Mouse (Mus musculus): ENCODE data around the gene Mfsd12. TPM values are rescaled to one million over a fixed set of nuclear protein-coding genes. Genes with fewer than 3 reads are reported as not detected.

Gene Mfsd12
- polyA plus RNA-seq (2012; rRNA removed) = 11.1 and 23.8 TPM in 2 replicates

GRCm38 (mm10) chr10:81356991-81357844 is at the start of gene Mfsd12:
Gene Mfsd12, plus strand, starts transcription at chr10:81357491.

DNA sequence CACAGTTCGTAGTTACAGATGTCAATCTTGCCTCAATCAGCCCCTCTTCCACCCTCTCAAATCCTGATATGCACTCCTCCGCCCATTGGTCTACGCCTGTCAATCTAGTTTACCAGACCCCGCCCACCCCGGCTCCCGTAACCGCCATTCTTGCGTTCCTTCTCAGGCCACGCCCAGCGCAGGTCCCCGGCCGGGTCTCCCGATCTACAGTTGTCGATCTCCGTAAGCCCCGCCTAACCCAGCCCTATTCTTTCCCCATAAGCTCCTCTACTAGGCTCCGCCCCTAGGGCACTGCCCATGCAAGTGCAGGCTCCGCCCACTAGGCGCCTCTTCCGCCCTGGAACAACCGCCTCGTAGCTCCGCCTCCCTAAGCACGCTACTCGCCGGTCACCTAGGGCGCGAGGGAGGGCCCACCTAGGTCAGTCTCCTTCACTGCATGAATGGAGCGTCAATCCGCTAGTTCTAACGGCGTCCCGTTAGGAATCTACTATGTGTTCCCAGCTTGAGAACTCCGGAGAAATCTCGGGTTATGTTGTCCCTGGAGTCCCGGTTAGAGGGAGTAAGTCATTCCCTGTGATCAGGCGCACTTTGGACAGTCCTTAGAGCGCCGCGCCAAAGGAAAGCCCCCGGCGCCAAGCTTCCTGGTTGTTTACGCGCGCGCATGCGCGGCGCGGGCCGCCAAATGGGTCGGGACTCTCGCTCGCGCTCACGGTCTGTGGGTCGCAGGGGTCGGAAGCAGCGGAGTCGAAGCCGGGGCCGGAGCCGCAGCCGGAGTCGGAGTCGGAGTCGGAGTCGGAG is 36.5 kb upstream of the Mfsd12 start, which contains the start of gene Cactin:
Cactin (plus strand) TSS at position 554 of the 798 bp plus-strand sequence.

GRCm38 (mm10) chr10:81328386-81328785 is 28.9 kb upstream of the Mfsd12 start, which contains the start of gene Tbxa2r:
Gene Tbxa2r, plus strand, starts transcription at chr10:81328731.

DNA sequence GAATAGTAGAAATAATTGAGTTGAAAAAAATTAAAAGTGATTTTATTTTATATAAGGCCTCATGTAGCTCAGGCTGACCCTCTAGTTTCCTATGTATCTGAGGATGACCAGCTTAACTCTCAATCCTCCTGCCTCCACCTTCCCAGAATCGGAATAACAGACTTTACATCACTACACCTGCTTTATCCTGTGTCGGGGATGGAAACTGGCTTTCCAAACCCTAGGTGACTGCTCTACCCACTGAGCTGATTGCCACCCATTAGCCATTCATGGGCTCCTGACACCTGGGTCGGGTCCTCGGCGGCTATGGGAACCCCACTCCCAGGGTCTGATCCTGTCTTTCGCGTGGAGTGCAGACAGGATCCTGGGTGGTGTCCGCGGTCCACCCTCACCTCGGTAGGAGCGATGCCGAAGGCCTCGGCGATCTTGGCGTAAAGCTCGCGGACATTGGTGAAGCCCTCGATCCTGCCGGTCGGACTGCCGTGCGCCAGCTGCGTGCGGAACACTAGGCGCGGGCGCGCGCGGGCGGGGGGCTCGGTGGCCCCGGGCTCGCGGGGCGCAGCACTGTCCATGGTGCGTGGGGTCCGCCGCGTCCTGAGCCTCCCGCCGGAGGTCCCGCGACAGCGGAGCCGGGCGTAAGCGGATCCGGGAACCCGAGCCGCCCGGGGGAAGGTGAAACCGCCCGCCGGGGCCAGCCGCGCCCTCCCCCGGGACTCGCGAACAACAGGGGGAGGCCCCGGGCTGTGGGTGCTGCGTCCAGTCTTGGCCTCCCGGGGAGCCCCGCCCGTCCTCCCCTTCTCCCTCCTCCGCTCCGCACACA is 14.4 kb upstream of the Mfsd12 start, which contains the start of gene Gipc3:
Gipc3 (minus strand) TSS at position 581 of the 820 bp plus-strand sequence.

GRCm38 (mm10) chr10:81350351-81351063 is 6.8 kb upstream of the Mfsd12 start, which contains the start of gene Hmg20b:
Gene Hmg20b, minus strand, starts transcription at chr10:81350480.

GRCm38 (mm10) chr10:81365672-81366476 is 8.6 kb downstream of the Mfsd12 start, which contains the start of gene 4930404N11Rik:
Gene 4930404N11Rik, minus strand, starts transcription at chr10:81365816.

GRCm38 (mm10) chr10:81377793-81378552 is 20.7 kb downstream of the Mfsd12 start, which contains the start of gene Fzr1:
Gene Fzr1, minus strand, starts transcription at chr10:81378516.

DNA sequence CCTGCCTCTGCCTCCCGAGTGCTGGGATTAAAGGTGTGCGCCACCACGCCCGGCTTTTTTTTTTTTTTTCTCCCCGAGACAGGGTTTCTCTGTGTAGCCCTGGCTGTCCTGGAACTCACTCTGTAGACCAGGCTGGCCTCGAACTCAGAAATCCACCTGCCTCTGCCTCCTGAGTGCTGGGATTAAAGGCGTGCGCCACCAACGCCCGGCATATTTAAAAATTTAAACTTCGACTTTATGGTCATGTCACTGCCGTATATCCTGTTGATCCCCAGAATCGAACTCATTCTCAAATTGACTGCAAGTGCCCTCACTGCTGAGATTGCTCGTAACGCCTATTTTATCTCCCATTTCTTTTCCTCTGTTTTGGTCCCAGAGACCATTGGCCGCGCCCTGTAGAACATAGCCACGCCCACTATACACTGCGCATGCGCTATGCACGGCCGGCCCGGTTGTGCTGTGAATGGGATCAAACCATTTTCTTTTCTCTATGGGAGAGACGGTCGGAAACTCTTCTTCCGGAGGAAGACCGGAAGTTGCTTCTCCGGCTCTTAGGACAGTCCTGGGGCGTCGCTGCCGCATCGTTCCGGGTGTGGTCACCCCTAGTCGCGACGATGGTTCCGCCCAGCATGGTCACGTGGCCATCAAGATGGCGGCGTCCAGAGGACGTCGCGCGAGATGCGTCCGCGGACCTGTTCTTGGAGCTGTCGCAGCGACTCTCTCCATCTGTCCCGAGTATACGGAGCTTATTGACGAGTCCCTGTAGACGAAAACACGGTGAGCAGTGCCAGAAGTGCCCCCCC is 26.7 kb downstream of the Mfsd12 start, which contains the start of the genes Dohh and Gm48551:
Dohh (plus strand) TSS at position 627 of the 803 bp plus-strand sequence.
Gm48551 (plus strand) TSS at position 665 of the 803 bp plus-strand sequence.

GRCm38 (mm10) chr10:81388505-81389055 is 31.3 kb downstream of the Mfsd12 start, which contains the start of gene Gm48552:
Gene Gm48552, plus strand, starts transcription at chr10:81389005.

DNA sequence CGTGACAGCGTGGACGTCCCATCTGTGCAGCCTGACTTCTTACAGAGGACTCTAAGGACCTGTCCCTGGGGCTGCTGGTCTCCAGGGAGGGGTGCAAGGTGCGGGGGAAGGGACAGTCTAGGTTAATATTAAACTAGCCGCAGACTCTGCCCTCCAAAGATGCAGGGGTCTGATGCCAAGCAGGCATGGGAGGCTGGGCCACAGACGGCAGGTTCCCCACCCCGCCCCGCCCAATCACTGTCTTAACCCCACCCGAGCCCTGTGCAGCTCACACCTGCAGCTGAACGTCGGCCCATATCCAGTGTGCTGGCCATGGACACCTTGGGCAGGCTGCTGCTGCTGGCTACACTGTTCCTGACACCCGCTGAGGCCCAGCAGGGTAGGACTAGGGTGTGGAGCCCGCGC is 35.5 kb downstream of the Mfsd12 start, which contains the start of gene Smim24:
Smim24 (plus strand) TSS at position 271 of the 405 bp plus-strand sequence.

Other genes with a start within 250 kb of the Mfsd12 start
- 48.3 and 79.2 TPM in 2 replicates for gene Zbtb7a, start 222.3 kb upstream of the Mfsd12 start, polyA plus RNA-seq (2012; rRNA removed)
- gene Pias4, start 189.6 kb upstream of the Mfsd12 start, polyA plus RNA-seq (2012; rRNA removed) = 25.3 and 28.0 TPM in 2 replicates
- gene Eef2, start 180.9 kb upstream of the Mfsd12 start, polyA plus RNA-seq (2012; rRNA removed) = 532 and 619 TPM in 2 replicates
- gene Dapk3, start 174.5 kb upstream of the Mfsd12 start, polyA plus RNA-seq (2012; rRNA removed) = 62.9 and 105 TPM in 2 replicates
- gene 4930442H23Rik, start 173.6 kb upstream of the Mfsd12 start, polyA plus RNA-seq (2012; rRNA removed) = not detected in 2 replicates
- 0.67 TPM in 2 replicates for gene Nmrk2, start 155.4 kb upstream of the Mfsd12 start, polyA plus RNA-seq (2012; rRNA removed)
- gene Atcay, start 126.7 kb upstream of the Mfsd12 start, polyA plus RNA-seq (2012; rRNA removed) = 0.15 and 0.17 TPM in 2 replicates
- 5.2 and 6.0 TPM in 2 replicates for gene Zfr2, start 124.3 kb upstream of the Mfsd12 start, polyA plus RNA-seq (2012; rRNA removed)
- gene Matk, start 104.6 kb upstream of the Mfsd12 start, polyA plus RNA-seq (2012; rRNA removed) = 1.5 and 3.0 TPM in 2 replicates
- gene Mrpl54, start 90.6 kb upstream of the Mfsd12 start, polyA plus RNA-seq (2012; rRNA removed) = 75.5 and 146 TPM in 2 replicates
- gene Apba3, start 90.5 kb upstream of the Mfsd12 start, polyA plus RNA-seq (2012; rRNA removed) = 58.9 and 73.0 TPM in 2 replicates
- gene Tjp3, start 65.9 kb upstream of the Mfsd12 start, polyA plus RNA-seq (2012; rRNA removed) = 85.6 and 104 TPM in 2 replicates
- gene Pip5k1c, start 64.5 kb upstream of the Mfsd12 start, polyA plus RNA-seq (2012; rRNA removed) = 33.5 and 41.8 TPM in 2 replicates
- 11.9 and 14.7 TPM in 2 replicates for gene Cactin, start 36.4 kb upstream of the Mfsd12 start, polyA plus RNA-seq (2012; rRNA removed)
- 17.8 and 29.6 TPM in 2 replicates for gene Tbxa2r, start 28.8 kb upstream of the Mfsd12 start, polyA plus RNA-seq (2012; rRNA removed)
- gene Gipc3, start 14.2 kb upstream of the Mfsd12 start, polyA plus RNA-seq (2012; rRNA removed) = 2.3 TPM in 2 replicates
- gene Hmg20b, start 7.0 kb upstream of the Mfsd12 start, polyA plus RNA-seq (2012; rRNA removed) = 95.3 and 125 TPM in 2 replicates
- 229 and 346 TPM in 2 replicates for gene 4930404N11Rik, start 8.3 kb downstream of the Mfsd12 start, polyA plus RNA-seq (2012; rRNA removed)
- gene Fzr1, start 21.0 kb downstream of the Mfsd12 start, polyA plus RNA-seq (2012; rRNA removed) = 64.1 and 71.5 TPM in 2 replicates
- gene Dohh, start 26.9 kb downstream of the Mfsd12 start, polyA plus RNA-seq (2012; rRNA removed) = 57.2 and 82.1 TPM in 2 replicates
- 0.54 and 0.88 TPM in 2 replicates for gene Gm48551, start 27.0 kb downstream of the Mfsd12 start, polyA plus RNA-seq (2012; rRNA removed)
- gene Gm48552, start 31.5 kb downstream of the Mfsd12 start, polyA plus RNA-seq (2012; rRNA removed) = 1.4 and 1.7 TPM in 2 replicates
- gene Smim24, start 35.6 kb downstream of the Mfsd12 start, polyA plus RNA-seq (2012; rRNA removed) = 455 and 473 TPM in 2 replicates
- 27.0 and 33.0 TPM in 2 replicates for gene Nfic, start 98.1 kb downstream of the Mfsd12 start, polyA plus RNA-seq (2012; rRNA removed)
- 1.3 and 2.8 TPM in 2 replicates for gene Celf5, start 125.2 kb downstream of the Mfsd12 start, polyA plus RNA-seq (2012; rRNA removed)
- gene Ncln, start 138.9 kb downstream of the Mfsd12 start, polyA plus RNA-seq (2012; rRNA removed) = 147 and 177 TPM in 2 replicates
- 1.6 and 3.7 TPM in 2 replicates for gene S1pr4, start 142.6 kb downstream of the Mfsd12 start, polyA plus RNA-seq (2012; rRNA removed)
- 5.4 and 9.1 TPM in 2 replicates for gene Gna15, start 166.7 kb downstream of the Mfsd12 start, polyA plus RNA-seq (2012; rRNA removed)
- gene Gna11, start 187.7 kb downstream of the Mfsd12 start, polyA plus RNA-seq (2012; rRNA removed) = 64.5 and 66.0 TPM in 2 replicates
- 1,576 and 2,275 TPM in 2 replicates for gene Aes, start 202.0 kb downstream of the Mfsd12 start, polyA plus RNA-seq (2012; rRNA removed)
- gene Tle2, start 217.1 kb downstream of the Mfsd12 start, polyA plus RNA-seq (2012; rRNA removed) = 56.0 and 71.7 TPM in 2 replicates
- 10.5 and 11.4 TPM in 2 replicates for gene Tle6, start 243.6 kb downstream of the Mfsd12 start, polyA plus RNA-seq (2012; rRNA removed)
- 0.14 and 0.39 TPM in 2 replicates for gene BC025920, start 248.8 kb downstream of the Mfsd12 start, polyA plus RNA-seq (2012; rRNA removed)